Mouse (Mus musculus): Measurements from ENCODE around the gene Cmip. TPM values are rescaled to one million over a fixed set of nuclear protein-coding genes. Genes with fewer than 3 reads are reported as not detected.
A peak's percentile ranks its signal among the peaks of the same experiment; 100 is the strongest.

The Cmip gene
- polyA plus RNA-seq, 1 experiment from 2014 or later: 27.0 TPM

GRCm38 (mm10) chr8:117437616-117438015 lies 180.8 kb downstream of the Cmip start:
- Histone ChIP-seq H3K9ac (ENCODE audit: low read depth, low read length) (no peak overlapping the region), H3K36me3 (ENCODE audit: control insufficient read depth, insufficient read depth, low read length) (no peaks in the 10 kb centered on the region; the same call in 1 of the 2 replicates), H3K9me3 (ENCODE audit: control insufficient read depth, low read length) (no peaks in the 10 kb centered on the region), H3K4me2 (replicated peaks; ENCODE audit: low read depth, low read length) (no peak overlapping the region), H3K27me3 (ENCODE audit: control insufficient read depth, insufficient read depth, low read length) (no peaks in the 10 kb centered on the region), H3K4me3 (ENCODE audit: low read depth, low read length) (no peak overlapping the region), H3K27ac (ENCODE audit: low read depth, low read length) (no peak overlapping the region), H3K4me1 (replicated peaks; ENCODE audit: control insufficient read depth, insufficient read depth, low read length) (no peaks in the 10 kb centered on the region)
- ATAC-seq (ENCODE audit: low FRiP score): no peak
- WGBS: 90% methylated on average over 5 of the region's 5 CpGs
- DNase-seq (ENCODE audit: low spot score): no peak

GRCm38 (mm10) chr8:117440317-117440716 lies 183.5 kb downstream of the Cmip start:
- ATAC-seq (ENCODE audit: low FRiP score): no peak
- no peak for DNase-seq (ENCODE audit: low spot score)
- H3K27ac ChIP-seq (ENCODE audit: low read depth, low read length): no peak overlapping the region
- no peaks in the 10 kb centered on the region; the same call in 1 of the 2 replicates for H3K36me3 ChIP-seq (ENCODE audit: control insufficient read depth, insufficient read depth, low read length)
- H3K4me1 ChIP-seq (replicated peaks; ENCODE audit: control insufficient read depth, insufficient read depth, low read length): no peaks in the 10 kb centered on the region
- no peak overlapping the region for H3K4me3 ChIP-seq (ENCODE audit: low read depth, low read length)
- H3K4me2 ChIP-seq (replicated peaks; ENCODE audit: low read depth, low read length): no peak overlapping the region
- H3K27me3 ChIP-seq (ENCODE audit: control insufficient read depth, insufficient read depth, low read length): no peaks in the 10 kb centered on the region
- 91% methylated on average over 14 of the region's 14 CpGs for WGBS
- H3K9me3 ChIP-seq (ENCODE audit: control insufficient read depth, low read length): no peaks in the 10 kb centered on the region
- H3K9ac ChIP-seq (ENCODE audit: low read depth, low read length): no peak overlapping the region

- Histone ChIP-seq H3K4me2 (replicated peaks; ENCODE audit: low read depth, low read length) (no peak overlapping the region), H3K9ac (ENCODE audit: low read depth, low read length) (no peak overlapping the region), H3K27me3 (ENCODE audit: control insufficient read depth, insufficient read depth, low read length) (no peaks in the 10 kb centered on the region), H3K27ac (ENCODE audit: low read depth, low read length) (no peak overlapping the region), H3K4me1 (replicated peaks; ENCODE audit: control insufficient read depth, insufficient read depth, low read length) (no peaks in the 10 kb centered on the region), H3K36me3 (ENCODE audit: control insufficient read depth, insufficient read depth, low read length) (no peaks in the 10 kb centered on the region; the same call in 1 of the 2 replicates), H3K4me3 (ENCODE audit: low read depth, low read length) (no peak overlapping the region), H3K9me3 (ENCODE audit: control insufficient read depth, low read length) (no peaks in the 10 kb centered on the region)
- WGBS: 93% methylated on average over 6 of the region's 6 CpGs
- ATAC-seq (ENCODE audit: low FRiP score) (no peak), DNase-seq (ENCODE audit: low spot score) (no peak)
These were observed 183.9 kb downstream of the Cmip start for GRCm38 (mm10) chr8:117440759-117441158.

- Histone ChIP-seq H3K27ac (ENCODE audit: low read depth, low read length) (peak overlapping the region; percentile 72), H3K36me3 (ENCODE audit: control insufficient read depth, insufficient read depth, low read length) (0 out of 2 replicates have a peak, but pooled peaks cover 2% of the 10 kb centered on the region)
- ATAC-seq (ENCODE audit: low FRiP score): no peak
These were observed 188.6 kb downstream of the Cmip start for GRCm38 (mm10) chr8:117445507-117445906.

GRCm38 (mm10) chr8:117446344-117446997 lies 189.6 kb downstream of the Cmip start:
- H3K9me3 ChIP-seq (ENCODE audit: control insufficient read depth, low read length): no peaks in the 10 kb centered on the region
- WGBS: 58% methylated on average over 15 of the region's 15 CpGs
- no peaks in the 10 kb centered on the region for H3K27me3 ChIP-seq (ENCODE audit: control insufficient read depth, insufficient read depth, low read length)
- peak; percentile 81 for ATAC-seq (ENCODE audit: low FRiP score)
- peak overlapping the region; percentile 72 for H3K27ac ChIP-seq (ENCODE audit: low read depth, low read length)
- H3K4me2 ChIP-seq (replicated peaks; ENCODE audit: low read depth, low read length): no peak overlapping the region
- H3K4me3 ChIP-seq (ENCODE audit: low read depth, low read length): no peak overlapping the region
- H3K9ac ChIP-seq (ENCODE audit: low read depth, low read length): no peak overlapping the region
- 0 out of 2 replicates have a peak, but pooled peaks cover 2% of the 10 kb centered on the region for H3K36me3 ChIP-seq (ENCODE audit: control insufficient read depth, insufficient read depth, low read length)
- H3K4me1 ChIP-seq (replicated peaks; ENCODE audit: control insufficient read depth, insufficient read depth, low read length): peaks cover 2% of the 10 kb centered on the region; the same call in 1 of the 2 replicates
- peak; percentile 49 for DNase-seq (ENCODE audit: low spot score)

More at GRCm38 (mm10) chr8:117445507-117445906, 188.6 kb downstream of the Cmip start:
- Histone ChIP-seq H3K4me2 (replicated peaks; ENCODE audit: low read depth, low read length) (no peak overlapping the region), H3K4me3 (ENCODE audit: low read depth, low read length) (no peak overlapping the region), H3K4me1 (replicated peaks; ENCODE audit: control insufficient read depth, insufficient read depth, low read length) (peaks cover 2% of the 10 kb centered on the region; the same call in 1 of the 2 replicates), H3K9ac (ENCODE audit: low read depth, low read length) (no peak overlapping the region), H3K9me3 (ENCODE audit: control insufficient read depth, low read length) (no peaks in the 10 kb centered on the region), H3K27me3 (ENCODE audit: control insufficient read depth, insufficient read depth, low read length) (no peaks in the 10 kb centered on the region)
- WGBS: 78% methylated on average over 5 of the region's 5 CpGs
- DNase-seq (ENCODE audit: low spot score): no peak

- DNase-seq (ENCODE audit: low spot score) (no peak), ATAC-seq (ENCODE audit: low FRiP score) (no peak)
- peaks cover 2% of the 10 kb centered on the region; the same call in 1 of the 2 replicates for H3K4me1 ChIP-seq (replicated peaks; ENCODE audit: control insufficient read depth, insufficient read depth, low read length)
- 72% methylated on average over 9 of the region's 9 CpGs for WGBS
- H3K9ac ChIP-seq (ENCODE audit: low read depth, low read length): no peak overlapping the region
- no peak overlapping the region for H3K4me3 ChIP-seq (ENCODE audit: low read depth, low read length)
- H3K4me2 ChIP-seq (replicated peaks; ENCODE audit: low read depth, low read length): no peak overlapping the region
- no peaks in the 10 kb centered on the region for H3K9me3 ChIP-seq (ENCODE audit: control insufficient read depth, low read length)
- 0 out of 2 replicates have a peak, but pooled peaks cover 2% of the 10 kb centered on the region for H3K36me3 ChIP-seq (ENCODE audit: control insufficient read depth, insufficient read depth, low read length)
- H3K27ac ChIP-seq (ENCODE audit: low read depth, low read length): no peak overlapping the region
- no peaks in the 10 kb centered on the region for H3K27me3 ChIP-seq (ENCODE audit: control insufficient read depth, insufficient read depth, low read length)
These were observed 194.2 kb downstream of the Cmip start for GRCm38 (mm10) chr8:117451072-117451471.

GRCm38 (mm10) chr8:117453974-117454373 lies 197.1 kb downstream of the Cmip start:
- no peak overlapping the region for H3K9ac ChIP-seq (ENCODE audit: low read depth, low read length)

GRCm38 (mm10) chr8:117454516-117455116 lies 197.8 kb downstream of the Cmip start:
- ATAC-seq (ENCODE audit: low FRiP score) (no peak), DNase-seq (ENCODE audit: low spot score) (no peak)
- Histone ChIP-seq H3K27ac (ENCODE audit: low read depth, low read length) (no peak overlapping the region), H3K4me1 (replicated peaks; ENCODE audit: control insufficient read depth, insufficient read depth, low read length) (peaks cover 2% of the 10 kb centered on the region; the same call in 1 of the 2 replicates), H3K9ac (ENCODE audit: low read depth, low read length) (no peak overlapping the region), H3K36me3 (ENCODE audit: control insufficient read depth, insufficient read depth, low read length) (no peaks in the 10 kb centered on the region), H3K4me2 (replicated peaks; ENCODE audit: low read depth, low read length) (no peak overlapping the region), H3K9me3 (ENCODE audit: control insufficient read depth, low read length) (no peaks in the 10 kb centered on the region), H3K27me3 (ENCODE audit: control insufficient read depth, insufficient read depth, low read length) (no peaks in the 10 kb centered on the region), H3K4me3 (ENCODE audit: low read depth, low read length) (no peak overlapping the region)
- WGBS: 94% methylated on average over 14 of the region's 14 CpGs

More at GRCm38 (mm10) chr8:117453974-117454373, 197.1 kb downstream of the Cmip start:
- H3K9me3 ChIP-seq (ENCODE audit: control insufficient read depth, low read length): no peaks in the 10 kb centered on the region
- H3K4me2 ChIP-seq (replicated peaks; ENCODE audit: low read depth, low read length): no peak overlapping the region
- no peak for DNase-seq (ENCODE audit: low spot score)
- H3K4me1 ChIP-seq (replicated peaks; ENCODE audit: control insufficient read depth, insufficient read depth, low read length): peaks cover 2% of the 10 kb centered on the region; the same call in 1 of the 2 replicates
- H3K36me3 ChIP-seq (ENCODE audit: control insufficient read depth, insufficient read depth, low read length): no peaks in the 10 kb centered on the region
- no peak overlapping the region for H3K4me3 ChIP-seq (ENCODE audit: low read depth, low read length)
- 79% methylated on average over 6 of the region's 6 CpGs for WGBS
- no peaks in the 10 kb centered on the region for H3K27me3 ChIP-seq (ENCODE audit: control insufficient read depth, insufficient read depth, low read length)
- H3K27ac ChIP-seq (ENCODE audit: low read depth, low read length): no peak overlapping the region
- no peak for ATAC-seq (ENCODE audit: low FRiP score)

Measured in hindbrain, embryonic 11.5 days (tissue).